Mouse (Mus musculus) heart, adult 18-20 months (tissue): Measurements from ENCODE around the gene Pald1. TPM values are rescaled to one million over a fixed set of nuclear protein-coding genes. Genes with fewer than 3 reads are reported as not detected.

Source experiments
- DNase-seq, 2 experiments: peaks; one replicate each; pipeline ENCODE4 v3.0.0; 2021 to 2022; ENCODE audit warnings: mixed read lengths in 1 of 2
- total RNA-seq, 2 experiments: library from RNA; stranded (reverse); gene quantifications; 2 replicates each; pipeline ENCODE4 v1.2.3; 2021

Gene Pald1
- total RNA-seq, 2 experiments from 2014 or later: 16.0 to 16.2 TPM

DNA sequence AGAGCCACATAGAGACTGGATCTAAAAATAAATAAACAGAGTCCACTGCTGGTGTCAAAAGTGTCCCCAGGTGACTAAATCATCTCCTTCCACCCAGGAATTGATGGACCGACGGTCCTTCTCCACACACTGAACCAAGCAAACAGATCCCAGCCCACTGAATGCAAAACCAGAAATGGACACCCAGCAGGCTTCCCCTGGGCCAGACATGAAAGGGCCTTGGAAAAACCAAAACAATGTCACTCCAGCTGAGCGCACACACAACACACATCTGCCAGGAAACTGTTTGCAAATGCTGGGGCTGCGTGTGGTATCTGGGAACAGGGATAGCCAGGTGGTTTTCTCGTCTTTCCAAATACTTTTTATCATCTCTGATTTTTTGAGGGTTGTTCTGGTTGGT lies 13.6 kb downstream of the Pald1 start:
- DNase-seq: no peak

DNA sequence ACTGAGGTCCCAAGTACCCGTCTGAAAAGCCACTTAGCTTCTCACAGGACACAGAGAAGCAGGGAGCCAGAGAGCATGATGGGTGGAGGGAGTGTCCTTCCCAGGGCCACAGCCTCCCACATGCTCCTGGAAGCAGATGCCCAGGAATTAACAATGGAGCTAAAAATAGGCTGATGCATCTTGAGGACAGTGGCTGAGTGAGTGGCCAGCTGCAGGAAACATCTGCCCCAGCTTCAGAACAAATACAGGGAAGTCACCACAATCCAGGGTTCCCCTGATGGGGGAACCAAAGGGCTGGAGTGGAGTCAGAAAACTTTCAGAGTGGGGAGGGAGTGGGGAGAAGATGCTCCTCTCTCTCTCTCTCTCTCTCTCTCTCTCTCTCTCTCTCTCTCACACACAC lies 17.4 kb downstream of the Pald1 start:
- DNase-seq: peak; percentile 27 to 88

DNA sequence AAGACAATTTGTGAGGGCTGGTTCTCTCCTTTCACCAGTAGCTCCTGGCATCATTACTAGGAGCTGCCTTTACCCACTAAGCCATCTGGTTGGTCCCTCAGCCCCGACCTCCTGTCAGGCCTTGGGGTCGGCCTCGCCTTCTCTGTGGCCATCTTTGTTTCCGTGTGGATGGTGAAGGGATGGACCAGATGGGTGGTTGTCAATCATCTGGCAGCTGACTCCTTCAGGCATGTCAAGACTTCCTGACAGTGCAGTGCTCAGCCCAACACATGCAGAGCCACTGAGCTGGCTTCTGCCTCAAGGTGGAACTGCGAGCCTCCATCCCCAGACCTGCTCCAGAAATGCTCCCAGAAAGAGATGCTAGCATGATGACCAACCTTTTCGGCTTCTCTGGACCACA lies 18.9 kb downstream of the Pald1 start:
- DNase-seq: no peak

DNA sequence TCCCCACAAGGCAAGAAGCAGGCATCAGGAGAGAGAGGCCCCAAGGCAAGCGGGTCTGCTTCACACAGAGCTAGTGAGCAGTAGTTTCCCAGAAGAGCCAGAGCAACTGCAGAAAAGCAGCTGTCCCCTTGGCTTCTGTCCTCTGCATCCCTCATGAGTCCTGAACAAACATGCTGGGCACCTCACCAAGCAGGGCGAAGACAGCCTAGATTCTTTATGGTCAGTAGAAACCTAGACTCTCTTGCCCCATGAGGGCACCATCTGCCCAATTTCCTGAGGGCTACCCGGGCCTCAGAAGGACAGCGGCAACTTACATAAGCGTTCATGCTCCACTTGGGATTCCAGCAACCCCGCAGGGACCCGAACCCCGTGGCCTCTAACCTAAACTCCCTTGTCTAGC lies 20.3 kb downstream of the Pald1 start:
- DNase-seq: peak; percentile 57 to 58

DNA sequence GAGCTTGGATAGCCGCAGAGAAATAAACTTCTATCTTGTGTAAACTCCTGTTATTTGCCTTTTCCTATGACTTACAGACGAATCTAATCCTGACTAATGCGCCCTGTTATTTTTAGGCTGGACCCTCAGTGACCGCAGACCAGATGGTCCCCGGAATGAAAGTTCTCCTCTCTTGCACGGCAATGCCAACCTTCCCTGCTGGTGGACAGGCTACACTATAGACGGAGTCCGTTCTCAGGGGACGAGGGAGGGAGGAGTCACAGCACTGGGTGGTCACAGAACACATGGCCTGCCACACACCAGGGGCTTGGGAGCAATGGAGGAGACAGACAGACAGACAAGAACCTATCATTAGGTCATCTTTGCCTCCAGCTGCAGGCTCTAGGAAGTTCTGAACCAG lies 20.8 kb downstream of the Pald1 start:
- DNase-seq: no peak

DNA sequence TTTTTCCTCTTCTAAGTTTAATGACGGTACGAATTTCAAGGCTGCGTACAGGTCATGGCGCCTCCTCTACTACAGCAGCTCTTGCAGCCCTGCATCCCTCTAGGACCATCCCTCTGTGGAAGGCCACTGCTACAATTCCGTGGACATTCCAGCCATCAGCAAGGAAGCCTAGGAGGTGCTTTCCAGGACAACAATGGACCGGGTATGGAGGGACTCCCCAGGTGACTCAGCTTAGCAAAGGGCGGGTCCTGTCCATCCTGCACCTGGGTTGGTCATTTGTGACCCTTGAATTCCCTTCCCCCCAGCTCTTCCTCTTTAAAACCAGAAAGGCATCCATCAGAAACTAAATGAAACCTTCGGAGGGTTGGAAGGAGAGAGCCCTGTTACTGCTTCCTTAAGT lies 22.7 kb downstream of the Pald1 start:
- DNase-seq: no peak

DNA sequence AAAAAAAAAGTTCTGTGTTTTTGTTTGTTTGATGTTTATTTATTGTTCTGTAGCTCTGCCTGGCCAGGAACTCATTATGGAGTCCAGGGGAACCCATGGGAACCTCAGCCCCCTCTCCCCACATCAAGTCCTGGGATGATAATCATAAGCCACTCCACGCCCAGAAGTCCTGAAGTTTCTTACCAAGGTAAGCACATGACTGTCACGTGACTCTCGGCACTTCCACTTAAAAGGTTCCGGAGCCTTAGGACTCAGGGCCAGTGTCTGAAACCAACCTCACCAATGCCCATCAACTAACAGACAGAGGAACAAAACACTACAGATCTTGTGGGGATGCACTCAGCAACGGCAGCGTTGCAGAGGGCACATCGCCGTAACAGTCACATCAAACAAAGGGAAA lies 23.9 kb downstream of the Pald1 start:
- DNase-seq: no peak

DNA sequence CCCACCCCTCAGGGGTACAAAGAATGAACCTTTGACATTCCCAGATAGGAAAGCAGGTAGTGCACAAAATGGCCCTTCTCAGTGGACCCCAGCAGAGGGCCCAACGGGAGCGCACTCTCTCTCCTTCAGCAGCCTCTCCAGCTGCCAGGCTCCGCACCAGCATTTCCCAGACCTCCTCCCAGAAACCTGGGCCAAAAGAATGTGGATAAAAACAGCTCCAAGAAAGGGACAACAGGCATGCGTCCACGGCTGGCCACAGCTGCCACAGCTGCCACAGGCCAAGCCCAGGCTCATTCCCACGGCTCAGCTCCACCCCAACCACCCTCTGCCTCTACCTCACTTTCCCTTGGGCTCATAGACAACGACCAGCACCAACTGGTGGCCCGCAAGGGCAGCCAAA lies 25.7 kb downstream of the Pald1 start:
- DNase-seq: peak; percentile 67 to 81

DNA sequence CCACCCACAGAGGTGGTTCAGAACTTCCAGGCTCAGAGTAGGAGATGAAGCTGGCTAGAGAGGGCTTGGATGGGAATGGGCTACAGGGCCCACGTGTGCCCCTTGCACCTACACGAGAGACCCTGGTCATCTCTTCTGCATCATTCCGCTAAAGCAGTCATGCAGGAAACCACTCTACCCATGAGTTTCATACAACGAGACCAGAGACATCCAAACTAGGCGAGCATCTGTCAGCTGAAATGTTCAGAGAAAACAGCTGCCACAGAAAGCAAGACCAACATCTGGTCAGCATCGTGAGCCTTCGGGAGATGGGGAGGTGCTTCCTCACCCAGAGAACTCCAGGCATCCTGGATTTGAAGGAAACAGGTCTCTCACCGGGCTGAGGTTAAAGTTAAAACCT lies 26.8 kb downstream of the Pald1 start:
- DNase-seq: no peak

DNA sequence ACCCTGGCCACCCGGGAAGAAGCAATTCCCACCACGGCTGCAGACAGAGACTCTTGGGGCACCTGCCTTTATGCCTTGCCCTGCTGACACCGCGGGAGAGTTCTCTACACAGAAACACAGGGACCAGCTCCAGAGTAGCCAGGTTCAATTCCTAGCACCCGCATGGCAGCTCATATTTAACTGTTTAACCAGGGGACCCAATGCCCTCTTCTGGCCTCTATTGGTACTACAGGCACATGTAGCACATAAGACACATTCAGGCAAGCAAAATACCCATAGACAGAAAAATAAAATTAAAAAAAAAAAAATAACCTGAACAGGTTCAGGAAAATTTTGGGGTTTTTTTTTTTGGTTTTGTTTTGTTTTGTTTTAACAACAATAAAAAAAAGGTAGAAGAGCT lies 27.2 kb downstream of the Pald1 start:
- DNase-seq: no peak

DNA sequence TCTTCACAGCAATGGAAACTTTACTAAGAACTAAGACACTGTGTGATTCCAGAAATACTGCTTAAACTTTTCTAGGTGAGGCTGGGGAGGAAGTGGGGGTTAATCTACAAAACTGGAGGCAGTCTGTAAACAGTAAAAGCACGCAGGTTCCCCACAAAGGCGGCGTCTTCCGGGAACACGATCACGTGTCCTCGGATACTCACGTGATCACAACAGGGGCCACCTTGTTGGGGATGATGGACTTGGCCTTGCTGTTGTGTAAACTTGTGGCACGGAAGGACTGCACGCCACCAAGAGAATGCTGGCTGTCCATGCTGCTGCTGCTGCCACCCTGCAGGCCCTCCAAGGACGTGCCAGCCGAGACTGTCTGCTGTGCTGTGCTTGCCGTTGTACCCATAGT lies 27.7 kb downstream of the Pald1 start:
- DNase-seq: no peak

DNA sequence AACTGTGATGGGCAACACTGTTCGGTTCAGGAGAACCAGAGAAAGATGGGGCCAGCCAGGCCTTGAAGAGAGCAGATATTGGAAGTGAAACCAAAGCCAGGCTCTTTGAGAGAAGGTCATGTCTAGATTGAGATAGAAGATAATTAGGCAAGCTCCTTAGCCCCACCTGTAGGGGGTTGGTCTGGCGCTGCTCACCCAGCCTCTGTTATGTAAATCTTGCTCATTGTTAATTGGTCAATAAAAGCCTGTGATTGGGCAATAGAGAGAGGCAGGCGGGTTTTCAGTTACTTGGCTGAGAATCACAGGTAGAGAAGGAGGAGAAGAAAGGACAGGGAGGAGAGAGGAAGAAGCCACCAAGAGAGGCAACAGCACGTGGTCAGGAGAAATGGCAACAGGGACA lies 32.1 kb downstream of the Pald1 start:
- DNase-seq: no peak

DNA sequence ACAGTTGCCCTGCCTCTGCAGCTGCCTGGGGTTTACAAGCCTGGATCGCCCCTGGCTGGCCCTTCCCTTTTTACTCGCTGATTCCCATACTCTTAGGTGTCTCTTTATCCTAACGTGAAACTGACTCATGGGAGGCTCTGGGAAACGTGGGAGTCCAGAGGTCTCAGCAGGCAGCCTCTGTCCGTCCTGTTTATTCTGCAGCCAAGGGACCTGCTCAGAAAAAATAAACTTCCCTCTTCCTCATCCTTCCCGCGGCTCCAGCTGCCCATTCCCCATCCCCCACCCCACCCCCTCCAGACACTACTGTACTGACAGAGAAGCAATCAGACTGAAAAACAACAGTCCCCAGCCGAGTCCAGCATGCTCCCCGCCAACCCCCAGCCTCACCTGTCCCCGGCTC lies 37.0 kb downstream of the Pald1 start:
- DNase-seq: no peak

DNA sequence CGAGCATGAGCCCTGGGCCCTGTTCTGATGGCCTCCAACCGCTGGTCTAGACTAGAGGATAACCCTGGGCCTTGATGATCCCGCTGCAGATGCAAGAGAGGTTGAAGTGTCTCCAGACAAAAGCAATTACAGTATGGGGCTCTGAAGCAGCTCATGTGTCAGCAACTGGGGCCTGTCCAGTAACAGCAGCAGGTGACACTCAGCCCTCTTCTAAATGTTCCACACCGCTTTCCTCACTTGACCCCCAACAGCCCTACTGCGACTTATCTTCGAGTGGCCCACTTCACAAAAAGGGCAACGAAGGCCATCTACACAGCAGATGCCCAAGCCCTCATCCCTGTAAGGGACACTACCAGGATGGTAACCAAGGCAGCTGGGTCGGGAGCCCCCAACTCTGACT lies 38.2 kb downstream of the Pald1 start:
- DNase-seq: no peak

DNA sequence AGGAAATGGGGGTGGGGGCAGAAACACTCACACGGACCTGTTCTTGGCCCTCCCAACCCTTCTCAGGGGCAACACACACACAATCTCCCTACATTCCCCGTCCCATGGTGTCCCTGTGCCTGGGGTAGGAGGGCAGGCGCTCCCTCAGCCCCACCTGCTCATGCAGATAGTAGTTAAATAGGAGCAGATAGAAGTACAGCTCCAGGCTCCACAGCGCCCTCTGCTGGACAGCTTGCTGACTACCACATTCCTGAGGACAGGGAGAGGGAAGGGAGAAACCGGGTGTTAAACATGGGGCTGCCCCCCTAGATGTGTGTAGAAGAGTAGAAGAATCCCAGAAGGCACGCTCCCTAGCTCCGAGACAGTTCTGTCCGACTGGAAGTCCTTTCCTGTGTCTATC lies 39.4 kb downstream of the Pald1 start:
- DNase-seq: peak; percentile 54 to 82

DNA sequence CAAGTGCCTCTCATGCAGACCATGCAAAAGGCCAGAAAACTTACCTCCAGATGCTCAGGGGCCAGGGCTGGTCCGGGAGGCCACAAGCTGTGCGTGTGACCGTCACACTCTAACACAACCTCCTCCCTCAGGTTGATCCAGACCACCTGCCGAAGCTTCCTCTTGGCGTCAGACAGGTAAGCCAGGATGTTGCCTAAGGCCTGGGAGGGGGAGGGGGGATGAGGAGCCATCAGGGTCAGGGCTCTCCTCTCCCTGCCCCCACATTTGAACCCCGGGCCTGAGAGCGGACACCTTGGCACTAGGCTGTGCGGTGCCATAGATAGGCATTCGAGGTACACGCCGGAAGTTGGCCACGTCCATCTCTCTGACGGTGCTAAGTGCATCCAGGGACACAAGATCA lies 40.6 kb downstream of the Pald1 start:
- DNase-seq: no peak

DNA sequence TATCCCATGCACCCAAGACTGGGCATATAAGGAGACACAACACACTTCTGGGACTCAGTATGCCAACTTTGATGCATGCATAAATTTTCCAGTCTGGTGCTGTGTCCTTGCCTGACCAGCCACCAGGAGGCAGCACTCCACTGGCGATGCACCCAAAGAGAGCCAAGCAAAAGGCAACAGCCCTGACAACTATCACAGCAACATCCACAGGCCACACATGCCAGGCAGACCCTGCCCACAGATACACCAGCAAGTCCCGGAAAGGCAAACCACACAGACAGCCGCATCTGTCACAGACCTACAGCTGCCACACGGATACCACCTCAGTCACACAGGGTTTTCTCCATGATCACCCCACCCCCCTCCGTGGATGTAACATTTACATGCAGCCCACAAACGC lies 41.8 kb downstream of the Pald1 start:
- DNase-seq: peak; percentile 64 to 88

DNA sequence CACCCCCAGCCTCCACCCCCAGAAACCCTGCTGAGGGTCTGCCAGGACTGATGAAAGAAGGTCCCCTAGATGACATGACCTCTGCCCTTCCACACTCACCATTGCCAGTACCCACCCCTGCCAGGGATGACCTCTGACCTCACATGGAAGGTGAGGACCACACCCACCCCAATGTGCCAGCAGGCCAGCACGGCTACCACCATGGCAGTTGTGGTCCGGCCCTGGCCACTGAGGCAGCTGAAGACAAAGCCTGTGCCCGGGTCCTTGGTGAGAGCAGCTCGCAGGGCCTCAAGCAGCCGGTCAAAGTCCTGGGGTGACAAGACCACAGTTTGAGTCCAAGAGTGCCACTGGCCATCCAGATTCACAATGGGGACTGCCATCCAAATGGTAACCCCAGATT lies 42.3 kb downstream of the Pald1 start:
- no peak for DNase-seq

DNA sequence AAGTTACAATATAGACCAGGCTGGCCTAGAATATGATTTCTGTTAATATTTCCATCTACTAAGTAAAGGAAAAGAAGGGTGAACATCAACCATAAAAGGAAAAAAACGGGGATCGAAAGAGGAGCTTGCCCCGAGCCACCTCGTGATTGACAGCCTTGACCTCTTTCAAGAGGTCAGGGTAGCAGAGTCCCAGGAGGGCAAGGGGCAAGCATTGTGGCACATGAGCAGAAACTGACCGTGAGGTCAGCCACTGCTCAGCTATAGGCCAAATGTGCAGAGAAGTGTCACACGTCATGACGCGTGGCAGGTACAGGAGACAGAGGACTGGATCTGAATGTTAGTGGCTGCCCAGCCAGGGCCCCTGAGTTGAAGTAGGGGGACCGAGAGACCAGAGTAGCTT lies 43.1 kb downstream of the Pald1 start:
- no peak for DNase-seq

DNA sequence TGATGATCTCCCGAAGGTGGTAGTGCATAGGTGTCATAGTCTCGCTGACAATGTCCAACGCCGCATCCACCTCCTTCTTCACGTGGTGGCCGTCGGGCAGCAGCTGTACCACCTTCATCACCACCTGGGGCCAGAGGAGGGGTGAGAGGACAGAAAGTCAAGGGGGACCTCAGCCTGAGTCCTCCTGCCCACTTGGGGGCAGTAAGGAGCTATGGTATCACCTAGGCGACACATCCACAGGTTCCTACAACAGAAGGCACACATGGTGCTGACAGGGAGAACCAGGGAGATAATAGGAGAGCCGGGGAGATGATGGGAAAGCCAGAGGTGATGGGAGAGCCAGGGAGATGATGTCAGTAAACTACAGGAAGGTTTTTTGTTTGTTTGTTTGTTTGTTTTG lies 44.1 kb downstream of the Pald1 start:
- no peak for DNase-seq

DNA sequence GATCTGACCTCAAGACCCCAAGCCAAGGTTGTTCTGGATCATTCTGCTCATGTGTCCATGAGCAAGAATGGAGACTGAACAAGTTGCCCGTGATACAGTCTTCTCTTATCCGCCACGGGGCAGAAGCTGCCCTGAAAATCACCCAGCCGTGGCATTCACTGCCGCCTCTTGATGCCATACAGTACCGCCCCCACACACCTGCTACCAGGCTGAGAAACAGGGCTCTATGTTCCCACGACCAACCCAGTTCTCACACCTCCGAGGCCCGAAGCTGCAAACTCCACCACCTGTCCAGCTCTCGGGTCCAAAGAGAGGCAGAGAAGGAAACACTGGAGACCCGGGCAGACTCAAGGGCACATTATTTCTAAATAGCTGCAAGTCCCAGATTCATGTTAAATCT lies 45.7 kb downstream of the Pald1 start:
- no peak for DNase-seq

DNA sequence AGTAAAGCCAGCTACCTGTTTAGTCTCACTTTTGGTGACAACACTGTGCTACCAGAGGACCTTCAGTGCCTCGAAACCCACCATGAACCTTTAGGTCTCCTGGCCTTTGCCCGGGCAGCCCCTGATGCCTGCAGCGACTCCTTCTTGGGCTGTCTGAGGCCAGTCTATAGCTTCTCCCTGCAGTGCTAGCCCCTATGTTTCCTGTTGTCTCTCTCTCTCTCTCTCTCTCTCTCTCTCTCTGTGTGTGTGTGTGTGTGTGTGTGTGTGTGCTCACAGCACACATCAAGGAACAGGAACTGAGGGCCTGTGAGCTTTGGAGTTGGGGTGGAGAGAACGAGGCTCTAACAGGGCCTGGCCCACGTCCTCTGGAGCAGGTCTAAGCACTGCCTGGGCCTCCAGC lies 46.7 kb downstream of the Pald1 start:
- DNase-seq: no peak

DNA sequence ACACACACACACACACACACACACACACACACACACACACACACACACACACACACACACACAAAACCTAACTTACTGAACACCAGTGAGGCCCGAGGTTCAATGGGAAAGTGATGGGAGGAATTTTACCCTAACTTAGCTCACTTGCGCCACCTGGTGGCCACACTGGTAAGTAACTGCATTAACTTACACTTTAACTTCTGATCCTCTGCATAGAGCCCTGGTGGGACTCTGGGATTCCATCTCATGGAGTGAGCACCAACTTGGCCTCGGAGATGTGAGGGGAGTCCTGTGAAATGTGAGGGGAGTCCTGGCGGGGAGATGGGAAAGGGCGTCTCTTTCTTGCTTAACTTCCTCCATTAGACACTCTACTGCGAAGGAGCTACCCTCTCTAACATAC lies 47.2 kb downstream of the Pald1 start:
- DNase-seq: peak; percentile 67 to 92

DNA sequence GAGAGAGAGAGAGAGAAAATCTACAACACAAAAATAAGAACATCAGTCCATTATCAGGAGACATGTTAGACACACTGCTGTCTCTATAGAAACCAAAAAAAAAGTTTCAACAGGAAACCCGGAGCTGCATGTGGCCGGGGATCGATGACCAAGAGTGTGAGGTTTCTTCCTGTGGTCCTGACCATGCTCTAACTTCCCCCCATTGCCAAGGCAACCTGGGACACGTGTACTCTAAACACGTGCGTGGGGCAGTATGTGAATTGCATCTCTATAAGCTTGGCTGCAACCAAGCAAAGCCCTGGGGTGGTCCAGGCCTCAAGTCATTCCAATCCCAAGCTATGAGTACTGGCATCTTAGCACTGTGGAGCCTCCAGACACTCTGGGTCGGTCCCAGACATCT lies 48.8 kb downstream of the Pald1 start:
- DNase-seq: no peak

DNA sequence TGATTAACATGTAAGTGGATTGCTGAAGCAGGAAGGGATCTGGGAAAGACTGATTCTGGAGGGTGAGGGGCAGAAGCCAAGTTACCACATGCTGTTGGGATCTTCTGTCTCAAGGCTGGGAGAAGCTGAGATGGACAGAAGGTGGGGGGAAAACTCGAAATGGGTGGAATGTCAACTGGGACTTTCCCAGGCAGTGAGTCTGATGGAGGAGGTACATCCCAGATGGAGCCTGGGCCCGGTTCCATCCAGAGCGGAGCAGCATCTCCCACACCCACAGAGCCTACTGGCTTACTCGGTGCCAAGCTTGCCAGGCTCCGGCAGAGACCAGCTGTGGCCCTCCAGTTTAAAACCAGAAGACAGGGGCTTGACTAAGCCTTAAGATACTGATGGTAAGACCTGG lies 52.3 kb downstream of the Pald1 start:
- peak; percentile 59 to 76 for DNase-seq

DNA sequence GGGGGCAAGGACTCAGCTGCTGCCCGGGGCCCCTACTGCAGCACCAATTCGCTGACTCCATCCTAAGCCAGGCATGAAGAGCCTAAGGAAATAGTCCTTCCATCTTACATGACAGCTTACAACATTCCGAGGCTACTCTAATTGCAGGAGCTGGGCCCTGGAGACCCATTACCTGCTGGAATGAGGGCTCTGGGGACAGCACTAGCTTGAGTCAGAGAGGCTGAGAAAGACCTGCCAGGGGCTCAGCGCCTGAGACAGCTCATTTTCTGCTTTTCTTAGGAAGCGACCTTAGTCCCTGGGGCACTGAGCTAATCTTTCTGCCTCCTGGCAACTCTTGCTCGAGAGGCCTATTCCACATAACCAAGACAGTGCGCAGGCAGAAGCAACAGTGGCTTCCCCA lies 54.4 kb downstream of the Pald1 start:
- peak in 1 of 2 experiments; percentile 49 for DNase-seq
